ENCODE assay signal across 9 mouse cellular contexts in genomic region chr7:30557901-30558514, GRCm38 (mm10). TPM values are rescaled to one million over a fixed set of nuclear protein-coding genes. Genes with fewer than 3 reads are reported as not detected.
DNase-seq lines count a peak whose midpoint lies in the region; ATAC-seq and TF ChIP-seq lines count a peak whose summit lies in the region.
"Had no signal": no experiment of that assay in that cellular context is flagged by ENCODE, and none has a peak within 500 bp of the region (broad histone marks: within the 10 kb centered on the region; RNA-seq: fewer than 3 reads in every experiment).

No protein-coding gene starts in this region.

- peaks cover 3% of the 10 kb centered on the region for H3K4me1 ChIP-seq in heart, adult 2 months (ENCODE audit: control insufficient read depth, insufficient read depth, low read length)
- H3K4me1 ChIP-seq in forebrain, postnatal 0 days (ENCODE audit: insufficient read depth): peaks cover 16% of the 10 kb centered on the region
- H3K4me1 ChIP-seq in liver, embryonic 15.5 days (replicated peaks): peaks cover 57% of the 10 kb centered on the region

- no peak overlapping the region for H3K4me3 ChIP-seq in heart, adult 2 months
- no peak overlapping the region for H3K4me3 ChIP-seq in forebrain, postnatal 0 days (ENCODE audit: low read depth, low read length)
- peak overlapping the region; percentile 75 for H3K4me3 ChIP-seq in liver, embryonic 15.5 days (replicated peaks)

- no peak overlapping the region for H3K9ac ChIP-seq in heart, adult 2 months (ENCODE audit: low read depth, low read length)
- 0 out of 2 replicates have a peak overlapping the region, but pooled peaks have one; percentile 64 for H3K9ac ChIP-seq in forebrain, postnatal 0 days
- peak overlapping the region; percentile 74 for H3K9ac ChIP-seq in liver, embryonic 15.5 days

- H3K9me3 ChIP-seq in forebrain, postnatal 0 days (ENCODE audit: low read length): no peaks in the 10 kb centered on the region
- H3K9me3 ChIP-seq in liver, embryonic 15.5 days (replicated peaks): no peaks in the 10 kb centered on the region

- no peaks in the 10 kb centered on the region for H3K27me3 ChIP-seq in heart, adult 2 months (ENCODE audit: control insufficient read depth, insufficient read depth, low read length)
- H3K27me3 ChIP-seq in forebrain, postnatal 0 days (ENCODE audit: insufficient read depth, low read length): no peaks in the 10 kb centered on the region
- H3K27me3 ChIP-seq in liver, embryonic 15.5 days: no peaks in the 10 kb centered on the region

- peak overlapping the region; percentile 68 for H3K27ac ChIP-seq in heart, adult 2 months
- no peak overlapping the region for H3K27ac ChIP-seq in forebrain, postnatal 0 days (ENCODE audit: low read depth, low read length)
- H3K27ac ChIP-seq in liver, embryonic 15.5 days (replicated peaks): peak overlapping the region; percentile 87

- DNase-seq in heart, adult 2 months: no peak
- no peak for DNase-seq in heart, postnatal 25 days (ENCODE audit: low spot score)
- DNase-seq in ES-CJ7 (ENCODE audit: low read depth, low spot score): peak; percentile 42
- no peak for DNase-seq in forebrain, postnatal 0 days
- no peak for DNase-seq in right cerebral cortex, postnatal 10 days (ENCODE audit: low spot score in 2 of 2)
- no peak for DNase-seq in retina, postnatal 1 day
- no peak for DNase-seq in right cerebral cortex, postnatal 36 days (ENCODE audit: low spot score in 2 of 2)
- DNase-seq: lung, postnatal 10 days had no signal

- TF ChIP-seq CTCF in heart, adult 2 months (IDR thresholded peaks at IDR 0.05): no peak
- no peak for TF ChIP-seq CTCF in forebrain, postnatal 0 days (IDR thresholded peaks at IDR 0.05; ENCODE audit: low read depth)

- no peak for TF ChIP-seq POLR2A in heart, adult 2 months (IDR thresholded peaks at IDR 0.05; ENCODE audit: insufficient read depth, low read depth, low read length)

- whole genome bisulfite sequencing in heart, adult 2 months: 67% methylated on average over 13 of the region's 13 CpGs
- 86% methylated on average over 13 of the region's 13 CpGs for WGBS in forebrain, postnatal 0 days
- 83% methylated on average over 13 of the region's 13 CpGs for WGBS in liver, embryonic 15.5 days (ENCODE audit: insufficient replicate concordance)

- H3K4me2 ChIP-seq in forebrain, postnatal 0 days (ENCODE audit: low read depth): no peak overlapping the region
- H3K4me2 ChIP-seq in liver, embryonic 15.5 days: peak overlapping the region; percentile 82

- TF ChIP-seq EP300 in heart, adult 2 months (IDR thresholded peaks at IDR 0.05; ENCODE audit: insufficient read depth, low read depth, low read length): no peak

- intact Hi-C loops in heart, adult 2 months (cut with DNase I): no loop called here
- intact Hi-C loops in heart, postnatal 25 days (cut with DNase I): no loop called here

- no peaks in the 10 kb centered on the region for H3K79me2 ChIP-seq in heart, adult 2 months (replicated peaks; ENCODE audit: control insufficient read depth, insufficient read depth, low read length)

- H3K36me3 ChIP-seq in heart, adult 2 months (ENCODE audit: control insufficient read depth, insufficient read depth, low read length): no peaks in the 10 kb centered on the region
- H3K36me3 ChIP-seq in forebrain, postnatal 0 days (ENCODE audit: insufficient read depth): peaks cover 27% of the 10 kb centered on the region
- H3K36me3 ChIP-seq in liver, embryonic 15.5 days (replicated peaks): peaks cover 42% of the 10 kb centered on the region

- ATAC-seq in forebrain, postnatal 0 days: no peak
- ATAC-seq in liver, embryonic 15.5 days (ENCODE audit: insufficient read depth): no peak

RNA-seq across cellular contexts. Expression of gene Lin37, which starts 1.6 kb away (rescaled TPM):
- 10 to 100 TPM; 13.7 to 16.0 TPM for total RNA-seq in heart, adult 2 months (2021)
- 16.2 and 20.0 TPM in 2 replicates for polyA plus RNA-seq in heart, adult 2 months (2012; rRNA removed)
- 10 to 100 TPM; 15.1 to 15.5 TPM for total RNA-seq in heart, postnatal 25 days (2021)
- total RNA-seq in forebrain, postnatal 0 days (2014; rRNA removed): 16.0 and 19.2 TPM in 2 replicates
- polyA plus RNA-seq in forebrain, postnatal 0 days (2015; fragmentation: Nextera tagmentation; extraction: Ambion mirVana): 49.5 and 53.0 TPM in 2 replicates
- 23.4 and 26.1 TPM in 2 replicates for polyA plus RNA-seq in liver, embryonic 15.5 days (2015; fragmentation: Nextera tagmentation; extraction: Ambion mirVana)

RNA-seq across cellular contexts. Expression of gene U2af1l4, which starts 5.1 kb away (rescaled TPM):
- total RNA-seq in heart, adult 2 months (2021): 10 to 100 TPM; 56.0 to 67.9 TPM
- polyA plus RNA-seq in heart, adult 2 months (2012; rRNA removed): 61.3 and 71.4 TPM in 2 replicates
- 10 to 100 TPM; 63.7 to 66.4 TPM for total RNA-seq in heart, postnatal 25 days (2021)
- total RNA-seq in forebrain, postnatal 0 days (2014; rRNA removed): 48.8 and 74.3 TPM in 2 replicates
- 117 and 129 TPM in 2 replicates for polyA plus RNA-seq in forebrain, postnatal 0 days (2015; fragmentation: Nextera tagmentation; extraction: Ambion mirVana)
- polyA plus RNA-seq in liver, embryonic 15.5 days (2015; fragmentation: Nextera tagmentation; extraction: Ambion mirVana): 32.4 and 35.4 TPM in 2 replicates

RNA-seq across cellular contexts. Expression of gene Gm49396, which starts 5.1 kb away (rescaled TPM):
- 1 to 10 TPM; 1.1 to 1.9 TPM for total RNA-seq in heart, adult 2 months (2021)
- polyA plus RNA-seq in heart, adult 2 months (2012; rRNA removed): 1.6 and 3.1 TPM in 2 replicates
- 1 to 10 TPM; 1.4 to 1.9 TPM for total RNA-seq in heart, postnatal 25 days (2021)
- 5.5 and 9.9 TPM in 2 replicates for total RNA-seq in forebrain, postnatal 0 days (2014; rRNA removed)
- polyA plus RNA-seq in forebrain, postnatal 0 days (2015; fragmentation: Nextera tagmentation; extraction: Ambion mirVana): 3.4 and 5.3 TPM in 2 replicates
- polyA plus RNA-seq in liver, embryonic 15.5 days (2015; fragmentation: Nextera tagmentation; extraction: Ambion mirVana): 3.4 and 4.1 TPM in 2 replicates

RNA-seq across cellular contexts. Expression of gene Psenen, which starts 5.4 kb away (rescaled TPM):
- total RNA-seq in heart, adult 2 months (2021): 10 to 100 TPM; 75.6 to 85.7 TPM
- 109 and 124 TPM in 2 replicates for polyA plus RNA-seq in heart, adult 2 months (2012; rRNA removed)
- 10 to 100 TPM; 61.2 to 70.3 TPM for total RNA-seq in heart, postnatal 25 days (2021)
- total RNA-seq in forebrain, postnatal 0 days (2014; rRNA removed): 70.9 and 90.7 TPM in 2 replicates
- polyA plus RNA-seq in forebrain, postnatal 0 days (2015; fragmentation: Nextera tagmentation; extraction: Ambion mirVana): 141 and 161 TPM in 2 replicates
- polyA plus RNA-seq in liver, embryonic 15.5 days (2015; fragmentation: Nextera tagmentation; extraction: Ambion mirVana): 60.6 and 65.5 TPM in 2 replicates

RNA-seq across cellular contexts. Expression of gene Proser3, which starts 5.9 kb away (rescaled TPM):
- 1 to 10 TPM; 2.5 to 6.3 TPM for total RNA-seq in heart, adult 2 months (2021)
- polyA plus RNA-seq in heart, adult 2 months (2012; rRNA removed): 5.6 and 5.8 TPM in 2 replicates
- 1 to 10 TPM; 4.5 to 4.7 TPM for total RNA-seq in heart, postnatal 25 days (2021)
- total RNA-seq in forebrain, postnatal 0 days (2014; rRNA removed): 9.0 and 14.8 TPM in 2 replicates
- polyA plus RNA-seq in forebrain, postnatal 0 days (2015; fragmentation: Nextera tagmentation; extraction: Ambion mirVana): 2.2 and 3.8 TPM in 2 replicates
- polyA plus RNA-seq in liver, embryonic 15.5 days (2015; fragmentation: Nextera tagmentation; extraction: Ambion mirVana): 2.0 and 2.7 TPM in 2 replicates
